Mouse (Mus musculus): Measurements from ENCODE around the gene 1700028K03Rik. TPM values are rescaled to one million over a fixed set of nuclear protein-coding genes. Genes with fewer than 3 reads are reported as not detected.

1700028K03Rik gene
- 0.13 and 0.14 TPM in 2 replicates for polyA plus RNA-seq (2016; fragmentation: Nextera tagmentation; extraction: Ambion mirVana)

- H3K27me3 ChIP-seq, result no peaks in the 10 kb centered on the region
- H3K4me2 ChIP-seq, result no peak within 1 kb of the TSS
- 69% methylated on average over 15 of the region's 15 CpGs for WGBS
- H3K4me1 ChIP-seq (replicated peaks), result no peaks in the 10 kb centered on the region
- H3K27ac ChIP-seq, result no peak within 1 kb of the TSS
- no peak for ATAC-seq (ENCODE audit: insufficient number of reproducible peaks, insufficient read depth, low FRiP score, low TSS enrichment, low read depth)
- no peak within 1 kb of the TSS for H3K9ac ChIP-seq (replicated peaks)
- no peaks in the 10 kb centered on the region for H3K36me3 ChIP-seq
- no peaks in the 10 kb centered on the region for H3K9me3 ChIP-seq
- no peak within 1 kb of the TSS for H3K4me3 ChIP-seq (replicated peaks)
These were observed at the start of gene 1700028K03Rik for GRCm38 (mm10) chr5:107534581-107534980. TSS of gene 1700028K03Rik (plus strand) at chr5:107534709.

DNA sequence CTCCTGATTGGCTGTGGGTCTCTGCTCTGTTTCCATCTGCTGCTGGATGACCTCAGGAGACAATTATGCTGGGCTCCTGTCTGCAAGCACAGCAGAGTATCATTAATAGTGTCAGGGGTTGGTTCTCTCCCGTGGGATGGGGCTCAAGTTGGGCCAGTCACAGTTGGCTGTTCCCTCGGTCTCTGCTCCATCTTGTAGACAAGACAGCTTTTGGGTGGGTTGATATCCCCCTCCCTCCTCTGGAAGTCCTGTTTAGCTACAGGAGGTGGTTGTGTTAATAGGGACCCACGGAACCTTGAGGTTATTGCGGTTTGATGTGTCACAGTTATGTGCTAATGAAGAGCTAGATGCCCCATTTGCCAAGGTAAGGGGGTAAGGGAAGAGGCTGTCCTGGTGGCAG is 45.5 kb upstream of the 1700028K03Rik start:
- Histone ChIP-seq H3K36me3 (peaks cover 11% of the 10 kb centered on the region), H3K4me3 (replicated peaks) (no peak overlapping the region), H3K9me3 (no peaks in the 10 kb centered on the region), H3K27me3 (no peaks in the 10 kb centered on the region), H3K27ac (no peak overlapping the region), H3K4me1 (replicated peaks) (no peaks in the 10 kb centered on the region), H3K9ac (replicated peaks) (no peak overlapping the region), H3K4me2 (no peak overlapping the region)
- ATAC-seq (ENCODE audit: insufficient number of reproducible peaks, insufficient read depth, low FRiP score, low TSS enrichment, low read depth), result no peak
- 61% methylated on average over 4 of the region's 4 CpGs for WGBS

DNA sequence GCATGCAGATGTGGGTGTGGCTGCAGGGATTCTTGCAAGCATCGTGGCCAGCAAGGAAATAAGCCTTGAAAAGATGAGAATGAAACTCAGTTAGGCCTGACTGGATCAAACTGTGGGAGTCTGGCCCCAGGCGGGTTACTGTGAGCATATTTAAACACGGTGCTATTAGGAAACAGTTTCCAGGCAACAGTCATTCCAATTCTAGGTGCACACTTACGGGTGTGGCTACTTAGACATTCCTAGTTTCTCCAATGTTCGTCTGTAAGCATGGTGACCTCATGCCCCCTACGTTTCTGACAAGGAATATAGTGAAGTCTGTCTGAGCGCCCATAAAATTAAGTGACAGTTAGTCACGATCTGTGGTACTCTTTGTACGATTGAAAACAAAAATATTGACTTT is 43.5 kb upstream of the 1700028K03Rik start:
- Histone ChIP-seq H3K27me3 (no peaks in the 10 kb centered on the region), H3K9ac (replicated peaks) (no peak overlapping the region), H3K4me1 (replicated peaks) (no peaks in the 10 kb centered on the region), H3K4me3 (replicated peaks) (no peak overlapping the region), H3K4me2 (no peak overlapping the region), H3K36me3 (peaks cover 15% of the 10 kb centered on the region), H3K9me3 (0 out of 2 replicates have a peak, but pooled peaks cover 4% of the 10 kb centered on the region), H3K27ac (no peak overlapping the region)
- no peak for ATAC-seq (ENCODE audit: insufficient number of reproducible peaks, insufficient read depth, low FRiP score, low TSS enrichment, low read depth)
- WGBS, result 78% methylated on average over 9 of the region's 9 CpGs

DNA sequence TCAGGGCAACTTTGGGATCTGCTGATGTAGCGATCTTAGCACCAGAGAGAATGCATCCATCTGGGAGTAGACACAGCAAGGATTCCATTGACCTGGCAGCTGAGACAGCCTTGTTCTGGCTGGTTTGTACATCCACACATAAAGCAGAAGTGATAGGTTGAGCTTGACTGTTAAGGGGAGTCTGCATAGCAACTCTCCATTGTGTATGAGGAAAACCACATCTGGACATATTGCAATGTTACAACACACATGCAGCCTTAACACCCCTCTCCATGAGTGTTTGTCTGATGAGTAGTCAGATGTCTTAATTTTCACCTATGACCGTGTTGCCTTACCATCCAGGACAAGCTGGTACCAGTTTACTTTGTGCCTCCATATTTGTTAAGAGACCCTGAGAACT is 42.0 kb upstream of the 1700028K03Rik start:
- Histone ChIP-seq H3K36me3 (peaks cover 15% of the 10 kb centered on the region), H3K4me1 (replicated peaks) (no peaks in the 10 kb centered on the region; the same call in 1 of the 2 replicates), H3K9ac (replicated peaks) (no peak overlapping the region), H3K4me3 (replicated peaks) (no peak overlapping the region), H3K4me2 (no peak overlapping the region), H3K9me3 (0 out of 2 replicates have a peak, but pooled peaks cover 4% of the 10 kb centered on the region), H3K27ac (no peak overlapping the region), H3K27me3 (no peaks in the 10 kb centered on the region)
- WGBS, result 90% methylated on average over 2 of the region's 2 CpGs
- ATAC-seq (ENCODE audit: insufficient number of reproducible peaks, insufficient read depth, low FRiP score, low TSS enrichment, low read depth), result no peak

DNA sequence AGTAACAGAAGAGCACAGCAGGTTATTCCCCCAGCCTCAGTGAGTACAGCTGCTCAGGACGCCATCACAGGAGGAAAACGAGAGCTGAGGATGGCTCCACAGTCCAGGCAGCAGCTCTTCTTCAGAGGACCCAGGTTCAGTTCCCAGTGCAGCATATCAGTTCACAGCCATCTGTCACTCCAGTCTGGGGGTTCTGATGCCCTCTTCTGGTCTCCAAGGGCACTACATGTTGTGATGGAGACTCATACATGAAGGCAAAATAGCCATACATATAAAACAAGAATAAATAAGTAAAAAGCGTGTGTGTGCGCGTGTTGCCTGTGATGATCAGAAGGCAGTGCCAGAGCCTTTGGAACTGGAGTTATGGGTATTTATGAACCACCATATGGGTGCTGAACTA is 39.8 kb upstream of the 1700028K03Rik start:
- peaks cover 9% of the 10 kb centered on the region for H3K4me1 ChIP-seq (replicated peaks)
- H3K9me3 ChIP-seq, result 0 out of 2 replicates have a peak, but pooled peaks cover 4% of the 10 kb centered on the region
- H3K4me2 ChIP-seq, result no peak overlapping the region
- H3K9ac ChIP-seq (replicated peaks), result no peak overlapping the region
- H3K27me3 ChIP-seq, result no peaks in the 10 kb centered on the region
- no peak overlapping the region for H3K27ac ChIP-seq
- no peak for ATAC-seq (ENCODE audit: insufficient number of reproducible peaks, insufficient read depth, low FRiP score, low TSS enrichment, low read depth)
- no peak overlapping the region for H3K4me3 ChIP-seq (replicated peaks)
- H3K36me3 ChIP-seq, result peaks cover 15% of the 10 kb centered on the region
- 95% methylated on average over 5 of the region's 5 CpGs for WGBS

- WGBS, result 89% methylated on average over 2 of the region's 2 CpGs
- H3K4me1 ChIP-seq (replicated peaks), result peaks cover 9% of the 10 kb centered on the region
- H3K9me3 ChIP-seq, result 0 out of 2 replicates have a peak, but pooled peaks cover 4% of the 10 kb centered on the region
- no peak overlapping the region for H3K27ac ChIP-seq
- H3K27me3 ChIP-seq, result no peaks in the 10 kb centered on the region
- no peak overlapping the region for H3K9ac ChIP-seq (replicated peaks)
- no peak for ATAC-seq (ENCODE audit: insufficient number of reproducible peaks, insufficient read depth, low FRiP score, low TSS enrichment, low read depth)
- no peak overlapping the region for H3K4me3 ChIP-seq (replicated peaks)
- peaks cover 15% of the 10 kb centered on the region for H3K36me3 ChIP-seq
- H3K4me2 ChIP-seq, result no peak overlapping the region
These were observed 38.5 kb upstream of the 1700028K03Rik start for GRCm38 (mm10) chr5:107496047-107496446.

- Histone ChIP-seq H3K4me2 (no peak overlapping the region), H3K27me3 (no peaks in the 10 kb centered on the region), H3K4me1 (replicated peaks) (peaks cover 9% of the 10 kb centered on the region), H3K36me3 (peaks cover 7% of the 10 kb centered on the region), H3K27ac (no peak overlapping the region), H3K9me3 (0 out of 2 replicates have a peak, but pooled peaks cover 4% of the 10 kb centered on the region), H3K9ac (replicated peaks) (no peak overlapping the region), H3K4me3 (replicated peaks) (no peak overlapping the region)
- 67% methylated on average over 10 of the region's 10 CpGs for WGBS
- no peak for ATAC-seq (ENCODE audit: insufficient number of reproducible peaks, insufficient read depth, low FRiP score, low TSS enrichment, low read depth)
These were observed 36.7 kb upstream of the 1700028K03Rik start for GRCm38 (mm10) chr5:107497519-107498501.

- H3K4me1 ChIP-seq (replicated peaks), result peaks cover 9% of the 10 kb centered on the region
- H3K4me2 ChIP-seq, result no peak overlapping the region
- H3K9me3 ChIP-seq, result 0 out of 2 replicates have a peak, but pooled peaks cover 4% of the 10 kb centered on the region
- no peak for ATAC-seq (ENCODE audit: insufficient number of reproducible peaks, insufficient read depth, low FRiP score, low TSS enrichment, low read depth)
- no peaks in the 10 kb centered on the region for H3K27me3 ChIP-seq
- no peak overlapping the region for H3K27ac ChIP-seq
- H3K4me3 ChIP-seq (replicated peaks), result no peak overlapping the region
- 56% methylated on average over 5 of the region's 5 CpGs for WGBS
- H3K9ac ChIP-seq (replicated peaks), result no peak overlapping the region
- peaks cover 10% of the 10 kb centered on the region for H3K36me3 ChIP-seq
These were observed 35.7 kb upstream of the 1700028K03Rik start for GRCm38 (mm10) chr5:107498806-107499310.

DNA sequence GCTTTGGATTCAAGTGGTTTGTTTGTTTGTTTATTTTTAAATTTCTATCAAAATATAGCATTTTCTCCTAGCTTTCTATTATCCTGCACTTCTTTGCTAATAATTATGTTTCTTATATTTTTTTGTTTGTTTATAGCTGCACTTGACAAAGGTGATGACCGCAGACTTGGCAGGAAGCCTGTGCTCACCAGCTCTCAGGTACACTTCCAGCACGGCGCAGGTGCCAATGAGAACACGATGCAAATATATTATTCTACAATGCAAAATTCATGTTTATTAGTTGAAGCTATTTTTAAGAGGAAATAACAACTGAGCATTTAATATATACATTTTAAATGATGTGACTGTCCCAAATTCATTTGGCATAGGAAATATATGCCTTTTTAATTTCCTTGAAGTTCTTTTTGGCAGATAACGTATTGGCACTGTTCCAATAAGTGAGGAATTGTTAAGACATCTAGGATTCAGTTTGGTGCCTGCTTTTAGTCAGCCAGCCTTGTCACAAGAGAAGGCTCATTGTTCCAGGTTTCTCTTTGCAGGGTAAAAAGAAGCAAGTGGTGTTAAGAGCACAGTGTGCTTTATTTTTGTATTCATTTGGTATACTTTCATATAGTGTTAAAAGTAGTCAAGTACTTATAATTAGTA is 34.5 kb upstream of the 1700028K03Rik start:
- Histone ChIP-seq H3K36me3 (peaks cover 10% of the 10 kb centered on the region; the same call in 1 of the 2 replicates), H3K9ac (replicated peaks) (no peak overlapping the region), H3K9me3 (no peaks in the 10 kb centered on the region), H3K27me3 (no peaks in the 10 kb centered on the region), H3K4me2 (no peak overlapping the region), H3K4me1 (replicated peaks) (peaks cover 9% of the 10 kb centered on the region), H3K4me3 (replicated peaks) (no peak overlapping the region), H3K27ac (no peak overlapping the region)
- no peak for ATAC-seq (ENCODE audit: insufficient number of reproducible peaks, insufficient read depth, low FRiP score, low TSS enrichment, low read depth)
- 89% methylated on average over 5 of the region's 5 CpGs for WGBS

GRCm38 (mm10) chr5:107500741-107501140 is 33.8 kb upstream of the 1700028K03Rik start:
- Histone ChIP-seq H3K4me2 (no peak overlapping the region), H3K9me3 (no peaks in the 10 kb centered on the region), H3K4me3 (replicated peaks) (no peak overlapping the region), H3K9ac (replicated peaks) (no peak overlapping the region), H3K27me3 (no peaks in the 10 kb centered on the region), H3K4me1 (replicated peaks) (peaks cover 9% of the 10 kb centered on the region), H3K36me3 (peaks cover 10% of the 10 kb centered on the region; the same call in 1 of the 2 replicates), H3K27ac (no peak overlapping the region)
- 97% methylated on average over 1 of the region's 1 CpGs for WGBS
- ATAC-seq (ENCODE audit: insufficient number of reproducible peaks, insufficient read depth, low FRiP score, low TSS enrichment, low read depth), result no peak

DNA sequence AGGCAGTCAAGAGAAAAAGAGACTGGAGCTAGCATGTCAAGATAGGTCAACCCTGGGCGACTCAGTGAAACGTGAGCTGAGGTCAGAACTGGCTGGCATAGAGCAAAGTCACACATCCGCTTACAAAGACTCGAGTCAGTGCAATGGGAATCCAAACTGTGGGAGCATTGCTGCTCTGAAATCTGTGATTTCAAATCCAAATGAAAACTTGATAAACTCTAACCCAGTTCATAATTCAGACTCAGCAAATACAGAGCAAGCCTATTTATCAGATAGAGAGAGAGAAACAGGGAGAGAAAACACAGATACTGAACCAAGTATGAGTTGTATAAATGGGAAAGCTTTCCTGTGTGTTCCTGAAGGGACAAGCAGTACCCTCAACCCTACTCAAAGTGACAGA is 27.2 kb upstream of the 1700028K03Rik start, which contains the start of gene Gm42669:
Gene Gm42669 (plus strand): TSS at position 301 of the 400 bp plus-strand sequence.
- no peak within 1 kb of the TSS for H3K9ac ChIP-seq (replicated peaks)
- WGBS, result 73% methylated on average over 4 of the region's 4 CpGs
- no peak for ATAC-seq (ENCODE audit: insufficient number of reproducible peaks, insufficient read depth, low FRiP score, low TSS enrichment, low read depth)

More for the DNA sequence above, 27.2 kb upstream of the 1700028K03Rik start, which contains the start of gene Gm42669:
- Histone ChIP-seq H3K4me3 (replicated peaks) (no peak within 1 kb of the TSS), H3K4me2 (no peak within 1 kb of the TSS), H3K4me1 (replicated peaks) (no peaks in the 10 kb centered on the region), H3K36me3 (peaks cover 18% of the 10 kb centered on the region; the same call in 1 of the 2 replicates), H3K27me3 (no peaks in the 10 kb centered on the region), H3K27ac (no peak within 1 kb of the TSS), H3K9me3 (no peaks in the 10 kb centered on the region)
